Mouse (Mus musculus): ENCODE results near the gene Rabggtb. TPM values are rescaled to one million over a fixed set of nuclear protein-coding genes. Genes with fewer than 3 reads are reported as not detected.
A peak's percentile ranks its signal among the peaks of the same experiment; 100 is the strongest.

The Rabggtb gene
- polyA plus RNA-seq, 1 experiment from 2014 or later, result 62.2 TPM

- no peaks in the 10 kb centered on the region for H3K27me3 ChIP-seq (replicated peaks)
- H3K9ac ChIP-seq, result peak overlapping the region; percentile 98
- H3K27ac ChIP-seq, result peak overlapping the region; percentile 94
- H3K4me3 ChIP-seq, result peak overlapping the region; percentile 95
- peaks cover 32% of the 10 kb centered on the region for H3K36me3 ChIP-seq
- H3K4me2 ChIP-seq, result peak overlapping the region; percentile 92
- ATAC-seq, result no peak
- WGBS (ENCODE audit: insufficient replicate concordance), result 32% methylated on average over 6 of the region's 6 CpGs
- peaks cover 39% of the 10 kb centered on the region for H3K4me1 ChIP-seq
- no peaks in the 10 kb centered on the region for H3K9me3 ChIP-seq (replicated peaks)
Measured at GRCm38 (mm10) chr3:153913510-153914243, 868 bp upstream of the Rabggtb start.

- no peak for ATAC-seq
- H3K9ac ChIP-seq, result peak overlapping the region; percentile 98
- H3K27me3 ChIP-seq (replicated peaks), result no peaks in the 10 kb centered on the region
- H3K36me3 ChIP-seq, result peaks cover 49% of the 10 kb centered on the region
- H3K4me3 ChIP-seq, result peak overlapping the region; percentile 95
- no peaks in the 10 kb centered on the region for H3K9me3 ChIP-seq (replicated peaks)
- peak overlapping the region; percentile 94 for H3K27ac ChIP-seq
- peaks cover 51% of the 10 kb centered on the region for H3K4me1 ChIP-seq
- H3K4me2 ChIP-seq, result peak overlapping the region; percentile 92
- under 1% methylated on average over 12 of the region's 12 CpGs for WGBS (ENCODE audit: insufficient replicate concordance)
Measured at GRCm38 (mm10) chr3:153911882-153912440, 848 bp downstream of the Rabggtb start.

GRCm38 (mm10) chr3:153911197-153911881 is 1.5 kb downstream of the Rabggtb start:
- H3K9me3 ChIP-seq (replicated peaks), result no peaks in the 10 kb centered on the region
- peak overlapping the region; percentile 92 for H3K4me2 ChIP-seq
- H3K27ac ChIP-seq, result peak overlapping the region; percentile 94
- H3K36me3 ChIP-seq, result peaks cover 56% of the 10 kb centered on the region
- peak overlapping the region; percentile 95 for H3K4me3 ChIP-seq
- peaks cover 51% of the 10 kb centered on the region for H3K4me1 ChIP-seq
- no peaks in the 10 kb centered on the region for H3K27me3 ChIP-seq (replicated peaks)
- no peak for ATAC-seq
- 13% methylated on average over 8 of the region's 8 CpGs for WGBS (ENCODE audit: insufficient replicate concordance)
- H3K9ac ChIP-seq, result peak overlapping the region; percentile 98

GRCm38 (mm10) chr3:153910489-153910888 is 2.3 kb downstream of the Rabggtb start:
- H3K4me2 ChIP-seq, result peak overlapping the region; percentile 92
- ATAC-seq, result no peak
- H3K9ac ChIP-seq, result peak overlapping the region; percentile 98
- peaks cover 60% of the 10 kb centered on the region for H3K4me1 ChIP-seq
- peaks cover 64% of the 10 kb centered on the region for H3K36me3 ChIP-seq
- peak overlapping the region; percentile 94 for H3K27ac ChIP-seq
- 35% methylated on average over 7 of the region's 7 CpGs for WGBS (ENCODE audit: insufficient replicate concordance)
- H3K9me3 ChIP-seq (replicated peaks), result no peaks in the 10 kb centered on the region
- peak overlapping the region; percentile 95 for H3K4me3 ChIP-seq
- no peaks in the 10 kb centered on the region for H3K27me3 ChIP-seq (replicated peaks)

GRCm38 (mm10) chr3:153908919-153909318 is 3.9 kb downstream of the Rabggtb start:
- 62% methylated on average over 5 of the region's 5 CpGs for WGBS (ENCODE audit: insufficient replicate concordance)
- peaks cover 57% of the 10 kb centered on the region for H3K4me1 ChIP-seq

GRCm38 (mm10) chr3:153906136-153906871 is 6.5 kb downstream of the Rabggtb start, which contains the start of gene Msh4:
TSS of gene Msh4 (minus strand) at chr3:153906138.
- H3K27ac ChIP-seq, result peak within 1 kb of the TSS; percentile 45
- H3K4me3 ChIP-seq, result no peak within 1 kb of the TSS
- WGBS (ENCODE audit: insufficient replicate concordance), result 71% methylated on average over 9 of the region's 9 CpGs
- no peak within 1 kb of the TSS for H3K9ac ChIP-seq
- H3K36me3 ChIP-seq, result peaks cover 82% of the 10 kb centered on the region
- H3K27me3 ChIP-seq (replicated peaks), result no peaks in the 10 kb centered on the region
- no peak within 1 kb of the TSS for H3K4me2 ChIP-seq
- peaks cover 61% of the 10 kb centered on the region for H3K4me1 ChIP-seq
- peak; percentile 33 for ATAC-seq
- H3K9me3 ChIP-seq (replicated peaks), result no peaks in the 10 kb centered on the region

More at GRCm38 (mm10) chr3:153908919-153909318, 3.9 kb downstream of the Rabggtb start:
- ATAC-seq, result no peak
- Histone ChIP-seq H3K9me3 (replicated peaks) (no peaks in the 10 kb centered on the region), H3K4me3 (peak overlapping the region; percentile 95), H3K4me2 (peak overlapping the region; percentile 92), H3K27ac (peak overlapping the region; percentile 94), H3K9ac (peak overlapping the region; percentile 98), H3K27me3 (replicated peaks) (no peaks in the 10 kb centered on the region), H3K36me3 (peaks cover 80% of the 10 kb centered on the region)

- H3K36me3 ChIP-seq, result peaks cover 74% of the 10 kb centered on the region
- peaks cover 57% of the 10 kb centered on the region for H3K4me1 ChIP-seq
- H3K9me3 ChIP-seq (replicated peaks), result no peaks in the 10 kb centered on the region
- H3K4me2 ChIP-seq, result no peak overlapping the region
- no peaks in the 10 kb centered on the region for H3K27me3 ChIP-seq (replicated peaks)
- WGBS (ENCODE audit: insufficient replicate concordance), result 80% methylated on average over 49 of the region's 49 CpGs
- H3K4me3 ChIP-seq, result no peak overlapping the region
- H3K27ac ChIP-seq, result peak overlapping the region; percentile 45
- ATAC-seq, result peak; percentile 55
- H3K9ac ChIP-seq, result no peak overlapping the region
Measured at GRCm38 (mm10) chr3:153905251-153906135, 7.3 kb downstream of the Rabggtb start.

- Histone ChIP-seq H3K9me3 (replicated peaks) (no peaks in the 10 kb centered on the region), H3K36me3 (peaks cover 65% of the 10 kb centered on the region), H3K27me3 (replicated peaks) (no peaks in the 10 kb centered on the region), H3K4me1 (peaks cover 51% of the 10 kb centered on the region), H3K4me2 (no peak overlapping the region), H3K4me3 (no peak overlapping the region), H3K9ac (no peak overlapping the region), H3K27ac (no peak overlapping the region)
- WGBS (ENCODE audit: insufficient replicate concordance), result 56% methylated on average over 6 of the region's 6 CpGs
- peak; percentile 44; the same call in 1 of the 2 replicates for ATAC-seq
Measured at GRCm38 (mm10) chr3:153904586-153904985, 8.2 kb downstream of the Rabggtb start.

- Histone ChIP-seq H3K9ac (no peak overlapping the region), H3K27me3 (replicated peaks) (0 out of 2 replicates have a peak, but pooled peaks cover under 1% of the 10 kb centered on the region), H3K36me3 (peaks cover 45% of the 10 kb centered on the region), H3K4me1 (peaks cover 32% of the 10 kb centered on the region), H3K4me2 (no peak overlapping the region), H3K4me3 (no peak overlapping the region), H3K9me3 (replicated peaks) (no peaks in the 10 kb centered on the region), H3K27ac (peak overlapping the region; percentile 64; the same call in 1 of the 2 replicates)
- ATAC-seq, result no peak
- 25% methylated on average over 3 of the region's 3 CpGs for WGBS (ENCODE audit: insufficient replicate concordance)
Measured at GRCm38 (mm10) chr3:153902595-153902994, 10.2 kb downstream of the Rabggtb start.

- Histone ChIP-seq H3K9ac (no peak overlapping the region), H3K9me3 (replicated peaks) (no peaks in the 10 kb centered on the region), H3K27ac (no peak overlapping the region; the same call in 1 of the 2 replicates), H3K4me2 (no peak overlapping the region), H3K4me3 (no peak overlapping the region), H3K4me1 (peaks cover 30% of the 10 kb centered on the region), H3K27me3 (replicated peaks) (0 out of 2 replicates have a peak, but pooled peaks cover 5% of the 10 kb centered on the region), H3K36me3 (peaks cover 38% of the 10 kb centered on the region)
- WGBS (ENCODE audit: insufficient replicate concordance), result 70% methylated on average over 1 of the region's 1 CpGs
- ATAC-seq, result peak; percentile 28
Measured at GRCm38 (mm10) chr3:153901904-153902303, 10.9 kb downstream of the Rabggtb start.

All from liver, embryonic 12.5 days (tissue).